Mouse (Mus musculus) spleen, embryonic (tissue): ENCODE data around the gene Mas1.

Experiments used
- CTCF ChIA-PET: fragments of 350-600 bp; sonication (Branson Sonifier 250); formaldehyde crosslinking; loops from one replicate; lab custom pipeline; 2022; lab: Charles Lee

Mas1 gene

GRCm38 (mm10) chr17:12872275-12873028, 4.5 kb upstream of the Mas1 start:
- CTCF ChIA-PET: no interaction called here

GRCm38 (mm10) chr17:12868640-12869039, 697 bp upstream of the Mas1 start:
- CTCF ChIA-PET: no interaction called here

- CTCF ChIA-PET: no interaction called here
Observed at GRCm38 (mm10) chr17:12866853-12867252, 1.1 kb downstream of the Mas1 start.

- CTCF ChIA-PET: no interaction called here
Observed at GRCm38 (mm10) chr17:12865407-12865806, 2.5 kb downstream of the Mas1 start.

- CTCF ChIA-PET: no interaction called here
Observed at GRCm38 (mm10) chr17:12864111-12864510, 3.8 kb downstream of the Mas1 start.

GRCm38 (mm10) chr17:12859006-12859520, 8.9 kb downstream of the Mas1 start:
- CTCF ChIA-PET: no interaction called here

GRCm38 (mm10) chr17:12858072-12858471, 9.9 kb downstream of the Mas1 start:
- CTCF ChIA-PET: no interaction called here

GRCm38 (mm10) chr17:12857395-12857794, 10.5 kb downstream of the Mas1 start:
- CTCF ChIA-PET: no interaction called here

- CTCF ChIA-PET: no interaction called here
Observed at GRCm38 (mm10) chr17:12854386-12854785, 13.6 kb downstream of the Mas1 start.

- CTCF ChIA-PET: no interaction called here
Observed at GRCm38 (mm10) chr17:12853821-12854220, 14.1 kb downstream of the Mas1 start.

GRCm38 (mm10) chr17:12851689-12852088, 16.3 kb downstream of the Mas1 start:
- CTCF ChIA-PET: no interaction called here

GRCm38 (mm10) chr17:12849778-12850382, 18.1 kb downstream of the Mas1 start:
- CTCF ChIA-PET: no interaction called here

GRCm38 (mm10) chr17:12847736-12848135, 20.2 kb downstream of the Mas1 start:
- CTCF ChIA-PET: no interaction called here

GRCm38 (mm10) chr17:12846474-12846873, 21.5 kb downstream of the Mas1 start:
- CTCF ChIA-PET: no interaction called here

- CTCF ChIA-PET: no interaction called here
Observed at GRCm38 (mm10) chr17:12845862-12846261, 22.1 kb downstream of the Mas1 start.

GRCm38 (mm10) chr17:12844540-12844939, 23.4 kb downstream of the Mas1 start:
- CTCF ChIA-PET: no interaction called here

- CTCF ChIA-PET: no interaction called here
Observed at GRCm38 (mm10) chr17:12843826-12844225, 24.1 kb downstream of the Mas1 start.

- CTCF ChIA-PET: no interaction called here
Observed at GRCm38 (mm10) chr17:12839475-12840267, 28.3 kb downstream of the Mas1 start.

GRCm38 (mm10) chr17:12835738-12836137, 32.2 kb downstream of the Mas1 start:
- CTCF ChIA-PET: no interaction called here

- CTCF ChIA-PET: no interaction called here
Observed at GRCm38 (mm10) chr17:12834826-12835225, 33.1 kb downstream of the Mas1 start.

GRCm38 (mm10) chr17:12834317-12834716, 33.6 kb downstream of the Mas1 start:
- CTCF ChIA-PET: no interaction called here

- CTCF ChIA-PET: no interaction called here
Observed at GRCm38 (mm10) chr17:12832657-12833056, 35.3 kb downstream of the Mas1 start.
